Mouse (Mus musculus) thymus, adult 2 months (tissue): ENCODE results near the gene Nr1h2.

ENCODE experiments used
- CTCF ChIP-seq: fragments of 200-500 bp; IDR thresholded peaks from 2 replicates; pipeline ENCODE4 v1.5.1; 2012; ENCODE audit warnings: mild to moderate bottlenecking, control low read depth, low read length, moderate library complexity, borderline replicate concordance; ENCODE audit not compliant: control insufficient read depth, poor library complexity, insufficient read depth; ENCODE audit errors: extremely low read depth
- POLR2A ChIP-seq: fragments of 200-500 bp; IDR thresholded peaks from 2 replicates; pipeline ENCODE4 v1.6.1; 2012; ENCODE audit warnings: mild to moderate bottlenecking, low read length, control low read depth, moderate library complexity; ENCODE audit not compliant: control insufficient read depth, poor library complexity, insufficient read depth; ENCODE audit errors: extremely low read depth

- no peak for TF ChIP-seq CTCF
- TF ChIP-seq POLR2A, result no peak
These were observed 6.0 kb downstream of the Nr1h2 start for GRCm38 (mm10) chr7:44547725-44548124.
